In genomic region chr9:110622621-110623219, GRCm38 (mm10) we compare ENCODE assay signal across 16 mouse cellular contexts. TPM values are rescaled to one million over a fixed set of nuclear protein-coding genes. Genes with fewer than 3 reads are reported as not detected.
DNase-seq lines count a peak whose midpoint lies in the region; ATAC-seq and TF ChIP-seq lines count a peak whose summit lies in the region.
"Had no signal": no experiment of that assay in that cellular context is flagged by ENCODE, and none has a peak within 500 bp of the region (broad histone marks: within the 10 kb centered on the region; RNA-seq: fewer than 3 reads in every experiment).

No protein-coding gene starts in this region.

- H3K9ac ChIP-seq in intestine, embryonic 15.5 days, result no peak overlapping the region
- no peak overlapping the region for H3K9ac ChIP-seq in intestine, postnatal 0 days (ENCODE audit: low read depth, low read length)
- no peak overlapping the region for H3K9ac ChIP-seq in neural tube, embryonic 12.5 days
- H3K9ac ChIP-seq: liver, embryonic 14.5 days had no signal

- H3K4me1 ChIP-seq in intestine, embryonic 15.5 days (replicated peaks), result peaks cover 25% of the 10 kb centered on the region; the same call in 1 of the 2 replicates
- H3K4me1 ChIP-seq in intestine, postnatal 0 days (replicated peaks; ENCODE audit: control insufficient read depth, insufficient read depth, low read length), result no peaks in the 10 kb centered on the region
- peaks cover 26% of the 10 kb centered on the region for H3K4me1 ChIP-seq in neural tube, embryonic 12.5 days

- H3K27me3 ChIP-seq in intestine, embryonic 15.5 days (replicated peaks), result no peaks in the 10 kb centered on the region
- H3K27me3 ChIP-seq in intestine, postnatal 0 days (replicated peaks; ENCODE audit: control insufficient read depth, insufficient read depth, low read length), result no peaks in the 10 kb centered on the region
- H3K27me3 ChIP-seq in neural tube, embryonic 12.5 days (replicated peaks), result no peaks in the 10 kb centered on the region
- H3K27me3 ChIP-seq: neural tube, embryonic 13.5 days had no signal

- no peak overlapping the region for H3K27ac ChIP-seq in intestine, embryonic 15.5 days
- no peak overlapping the region for H3K27ac ChIP-seq in intestine, postnatal 0 days (ENCODE audit: low read depth, low read length)
- H3K27ac ChIP-seq in neural tube, embryonic 12.5 days, result no peak overlapping the region
- H3K27ac ChIP-seq: liver, embryonic 14.5 days; midbrain, embryonic 12.5 days had no signal

- H3K4me2 ChIP-seq in intestine, embryonic 15.5 days (replicated peaks), result peak overlapping the region; percentile 98; the same call in 1 of the 2 replicates
- no peak overlapping the region for H3K4me2 ChIP-seq in intestine, postnatal 0 days (replicated peaks; ENCODE audit: low read depth)
- H3K4me2 ChIP-seq in neural tube, embryonic 12.5 days (replicated peaks), result peak overlapping the region; percentile 97; the same call in 1 of the 2 replicates

- no peak for TF ChIP-seq CTCF in intestine, postnatal 0 days (IDR thresholded peaks at IDR 0.05; ENCODE audit: low read depth)

- H3K9me3 ChIP-seq in intestine, embryonic 15.5 days, result no peaks in the 10 kb centered on the region
- H3K9me3 ChIP-seq in intestine, postnatal 0 days (ENCODE audit: control insufficient read depth), result no peaks in the 10 kb centered on the region
- H3K9me3 ChIP-seq in neural tube, embryonic 12.5 days, result no peaks in the 10 kb centered on the region
- H3K9me3 ChIP-seq: midbrain, embryonic 12.5 days; neural tube, embryonic 13.5 days had no signal

- WGBS in intestine, embryonic 15.5 days, result 74% methylated on average over 12 of the region's 12 CpGs
- 67% methylated on average over 12 of the region's 12 CpGs for WGBS in intestine, postnatal 0 days
- WGBS in neural tube, embryonic 12.5 days, result 86% methylated on average over 12 of the region's 12 CpGs

- peak; percentile 42 for DNase-seq in adrenal gland, postnatal 10 days
- no peak for DNase-seq in adrenal gland, postnatal 25 days
- no peak for DNase-seq in neural tube, embryonic 10.5 days (ENCODE audit: extremely low spot score, low spot score)
- no peak for DNase-seq in urinary bladder, adult 18-20 months (ENCODE audit: low spot score in 2 of 2)
- DNase-seq in thymus, postnatal 4 days, result no peak
- DNase-seq: cerebellum, adult 11 months; gastrocnemius, postnatal 36 days; lung, postnatal 36 days had no signal

- peaks cover 23% of the 10 kb centered on the region for H3K36me3 ChIP-seq in intestine, embryonic 15.5 days
- H3K36me3 ChIP-seq in intestine, postnatal 0 days (ENCODE audit: control insufficient read depth, insufficient read depth), result peaks cover 55% of the 10 kb centered on the region
- peaks cover 41% of the 10 kb centered on the region for H3K36me3 ChIP-seq in neural tube, embryonic 12.5 days

- no peak overlapping the region for H3K4me3 ChIP-seq in intestine, embryonic 15.5 days (replicated peaks)
- H3K4me3 ChIP-seq in intestine, postnatal 0 days (ENCODE audit: low read depth, low read length), result no peak overlapping the region
- H3K4me3 ChIP-seq in neural tube, embryonic 12.5 days, result no peak overlapping the region
- H3K4me3 ChIP-seq: erythroblast, embryonic 14.5 days had no signal

- no peak for ATAC-seq in intestine, embryonic 15.5 days
- ATAC-seq in intestine, postnatal 0 days, result no peak
- no peak for ATAC-seq in neural tube, embryonic 12.5 days (ENCODE audit: low FRiP score, low read depth)
- ATAC-seq: forebrain, embryonic 16.5 days had no signal

RNA-seq across cellular contexts. Expression of gene Nradd, which starts 1.5 kb away (rescaled TPM):
- 1 to 10 TPM; 7.7 to 9.8 TPM for total RNA-seq in adrenal gland, postnatal 10 days (2021)
- 18.5 and 20.9 TPM in 2 replicates for total RNA-seq in adrenal gland, postnatal 25 days (2021)
- polyA plus RNA-seq in intestine, embryonic 15.5 days (2015; fragmentation: Nextera tagmentation; extraction: Ambion mirVana), result 27.0 and 29.0 TPM in 2 replicates
- polyA plus RNA-seq in intestine, postnatal 0 days (2015; fragmentation: Nextera tagmentation; extraction: Ambion mirVana), result 39.4 and 41.8 TPM in 2 replicates
- 41.2 and 42.7 TPM in 2 replicates for polyA plus RNA-seq in neural tube, embryonic 12.5 days (2016; fragmentation: Nextera tagmentation; extraction: Ambion mirVana)

RNA-seq across cellular contexts. Expression of gene Nbeal2, which starts 31.2 kb away (rescaled TPM):
- total RNA-seq in adrenal gland, postnatal 10 days (2021), result 10 to 100 TPM in 1 of 2 experiments, 1 to 10 TPM in 1; 8.2 to 12.0 TPM
- total RNA-seq in adrenal gland, postnatal 25 days (2021), result 7.9 and 10.1 TPM in 2 replicates
- 3.6 and 4.9 TPM in 2 replicates for polyA plus RNA-seq in intestine, embryonic 15.5 days (2015; fragmentation: Nextera tagmentation; extraction: Ambion mirVana)
- polyA plus RNA-seq in intestine, postnatal 0 days (2015; fragmentation: Nextera tagmentation; extraction: Ambion mirVana), result 1.0 and 1.3 TPM in 2 replicates
- 1.6 and 2.6 TPM in 2 replicates for polyA plus RNA-seq in neural tube, embryonic 12.5 days (2016; fragmentation: Nextera tagmentation; extraction: Ambion mirVana)

RNA-seq across cellular contexts. Expression of gene Ccdc12, which starts 33.6 kb away (rescaled TPM):
- 10 to 100 TPM; 64.3 to 66.0 TPM for total RNA-seq in adrenal gland, postnatal 10 days (2021)
- 64.0 and 69.5 TPM in 2 replicates for total RNA-seq in adrenal gland, postnatal 25 days (2021)
- 162 and 166 TPM in 2 replicates for polyA plus RNA-seq in intestine, embryonic 15.5 days (2015; fragmentation: Nextera tagmentation; extraction: Ambion mirVana)
- polyA plus RNA-seq in intestine, postnatal 0 days (2015; fragmentation: Nextera tagmentation; extraction: Ambion mirVana), result 122 and 124 TPM in 2 replicates
- polyA plus RNA-seq in neural tube, embryonic 12.5 days (2016; fragmentation: Nextera tagmentation; extraction: Ambion mirVana), result 125 and 133 TPM in 2 replicates
